Mouse (Mus musculus): ENCODE data around the gene Gtf2ird2.
A peak's percentile ranks its signal among the peaks of the same experiment; 100 is the strongest.

Gtf2ird2 gene

DNA sequence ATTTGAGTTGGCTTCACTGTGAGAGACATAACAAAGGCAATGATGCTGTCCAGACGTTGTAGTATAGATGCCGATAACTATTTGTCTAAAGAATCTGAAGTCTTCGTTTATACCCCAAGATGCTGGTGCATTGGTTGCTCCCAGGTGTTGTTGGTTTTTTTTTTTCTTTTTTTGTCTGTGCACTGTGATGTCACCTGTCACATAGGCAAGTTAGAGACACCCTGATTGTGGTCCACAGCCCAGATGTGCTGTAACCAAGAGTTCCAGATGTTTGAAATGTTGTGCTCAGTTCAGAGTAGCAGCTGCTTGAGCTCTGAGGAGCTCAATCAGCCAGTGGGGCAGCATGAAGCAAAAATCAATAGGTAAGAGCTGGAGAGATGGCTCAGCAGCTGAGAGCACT lies 2.2 kb downstream of the Gtf2ird2 start:
- no peak for DNase-seq

DNA sequence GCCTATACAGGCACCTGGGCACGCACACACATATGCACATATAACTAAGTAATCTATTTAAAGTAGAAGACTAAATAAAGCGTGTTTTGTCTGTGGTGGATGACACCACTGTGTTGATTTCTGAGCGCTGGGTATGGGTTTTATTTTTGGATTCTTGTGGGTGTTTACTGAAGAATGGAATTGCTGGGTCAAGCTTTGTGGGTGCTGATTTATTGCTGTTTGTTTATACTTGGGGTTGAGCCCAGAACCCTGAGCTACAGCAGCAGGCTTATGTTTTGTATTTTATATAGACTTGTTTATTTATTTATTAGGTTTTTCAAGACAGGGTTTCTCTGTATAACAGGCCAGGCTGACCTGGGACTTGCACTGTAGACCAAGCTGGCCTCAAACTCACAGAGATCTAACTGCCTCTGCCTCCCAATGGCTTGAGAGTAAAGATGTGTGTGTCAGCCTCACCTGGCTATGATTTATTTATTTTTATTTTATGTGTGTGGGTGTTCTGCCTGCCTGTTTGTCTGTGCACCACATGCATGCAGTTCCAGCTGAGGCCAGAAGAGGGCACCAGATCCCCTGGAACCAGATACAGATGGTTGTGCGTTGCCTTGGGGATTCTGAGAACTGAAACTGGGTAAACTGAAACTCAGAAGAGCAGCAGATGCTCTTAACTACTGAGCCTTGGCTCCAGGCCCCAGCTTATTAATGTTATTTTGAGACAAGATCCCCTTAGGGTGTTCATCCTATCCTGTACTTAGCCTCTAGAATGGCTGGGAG lies 3.3 kb downstream of the Gtf2ird2 start:
- peak; percentile 43 for DNase-seq

DNA sequence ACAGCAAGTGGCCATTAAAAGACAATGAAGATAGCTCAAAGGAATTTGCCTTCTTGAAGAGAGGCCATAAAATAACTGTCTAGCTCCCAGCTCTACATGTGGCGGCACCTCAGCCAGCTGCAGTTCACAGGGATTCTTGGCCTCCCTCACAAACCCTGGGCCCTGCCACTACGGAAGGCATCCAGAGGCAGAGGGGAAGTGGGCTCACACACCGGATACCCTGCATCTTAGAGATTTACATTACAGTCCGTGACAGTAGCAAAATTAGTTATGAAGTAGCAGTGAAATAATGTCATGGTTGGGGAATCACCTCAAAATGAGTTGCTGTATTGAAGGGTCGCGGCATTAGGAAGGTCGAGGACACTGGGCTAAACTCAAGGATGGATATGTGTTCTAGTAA lies 4.8 kb downstream of the Gtf2ird2 start:
- DNase-seq = no peak

DNA sequence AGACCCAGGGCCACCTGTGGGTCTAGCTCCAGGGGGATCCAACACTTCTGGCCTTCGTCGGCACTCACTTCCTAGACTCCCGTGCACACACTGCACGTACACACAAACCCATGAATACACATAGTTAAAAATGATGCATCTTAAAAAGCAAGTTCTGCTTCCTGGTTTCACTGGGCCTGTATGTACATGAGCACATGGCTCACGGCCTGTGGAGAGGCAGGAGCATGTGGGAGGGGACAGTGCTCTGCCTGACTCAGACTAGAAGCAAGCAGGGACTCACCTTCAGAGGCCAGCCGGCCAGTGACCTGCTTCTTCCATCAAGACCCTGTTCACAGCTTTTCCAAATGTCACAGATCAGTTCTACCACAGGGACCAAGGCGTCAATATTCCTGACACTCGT lies 9.8 kb downstream of the Gtf2ird2 start:
- DNase-seq = no peak

DNA sequence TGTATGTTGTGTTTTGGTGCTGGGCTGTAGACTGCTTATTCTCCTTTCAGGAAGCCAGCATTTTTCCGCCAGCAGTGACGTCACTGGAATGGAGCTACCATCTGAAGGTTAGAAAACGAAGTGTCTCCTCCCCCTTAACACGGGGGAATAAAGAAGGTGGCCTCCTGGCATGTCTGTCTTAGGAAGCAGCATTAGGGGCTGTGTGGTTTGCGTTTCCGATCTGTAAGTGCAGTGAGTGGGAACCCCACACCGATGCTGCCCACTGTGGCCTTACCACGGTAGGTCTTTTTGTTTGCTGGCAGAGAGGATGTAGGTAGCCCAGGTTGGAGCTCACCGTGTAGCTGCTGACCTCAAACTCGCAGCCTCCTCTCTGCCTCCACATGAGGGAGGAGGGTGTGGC lies 22.9 kb downstream of the Gtf2ird2 start:
- no peak for DNase-seq

DNA sequence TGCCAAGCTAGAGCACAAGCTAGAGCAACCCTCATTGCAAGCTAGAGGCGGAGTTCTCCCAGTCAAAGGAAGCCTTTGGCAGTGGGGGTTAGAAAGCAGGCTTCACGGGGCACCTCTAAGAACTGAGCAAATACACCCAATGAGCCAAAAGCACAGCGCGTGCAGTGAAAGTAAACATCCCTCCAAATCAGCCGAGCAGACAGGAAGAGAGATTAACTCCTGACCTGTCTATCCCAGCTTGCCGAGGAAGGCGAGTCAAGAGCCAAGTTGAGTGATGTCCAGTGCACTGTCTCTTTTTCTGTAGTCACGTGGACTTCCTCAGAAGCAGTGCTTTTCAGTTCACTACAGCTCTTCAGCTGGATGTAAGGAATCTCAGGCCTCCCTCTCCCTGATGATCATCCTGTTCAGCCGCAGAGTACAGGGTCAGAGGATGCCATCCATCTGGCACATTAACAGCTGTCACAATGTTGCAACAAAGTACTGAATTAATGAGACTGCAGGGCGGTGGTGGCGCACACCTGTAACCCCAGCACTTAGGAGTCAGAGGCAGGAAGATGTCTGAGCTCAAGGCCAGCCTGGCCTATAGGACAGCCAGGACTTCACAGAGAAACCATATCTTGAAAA lies 26.2 kb downstream of the Gtf2ird2 start:
- no peak for DNase-seq

DNA sequence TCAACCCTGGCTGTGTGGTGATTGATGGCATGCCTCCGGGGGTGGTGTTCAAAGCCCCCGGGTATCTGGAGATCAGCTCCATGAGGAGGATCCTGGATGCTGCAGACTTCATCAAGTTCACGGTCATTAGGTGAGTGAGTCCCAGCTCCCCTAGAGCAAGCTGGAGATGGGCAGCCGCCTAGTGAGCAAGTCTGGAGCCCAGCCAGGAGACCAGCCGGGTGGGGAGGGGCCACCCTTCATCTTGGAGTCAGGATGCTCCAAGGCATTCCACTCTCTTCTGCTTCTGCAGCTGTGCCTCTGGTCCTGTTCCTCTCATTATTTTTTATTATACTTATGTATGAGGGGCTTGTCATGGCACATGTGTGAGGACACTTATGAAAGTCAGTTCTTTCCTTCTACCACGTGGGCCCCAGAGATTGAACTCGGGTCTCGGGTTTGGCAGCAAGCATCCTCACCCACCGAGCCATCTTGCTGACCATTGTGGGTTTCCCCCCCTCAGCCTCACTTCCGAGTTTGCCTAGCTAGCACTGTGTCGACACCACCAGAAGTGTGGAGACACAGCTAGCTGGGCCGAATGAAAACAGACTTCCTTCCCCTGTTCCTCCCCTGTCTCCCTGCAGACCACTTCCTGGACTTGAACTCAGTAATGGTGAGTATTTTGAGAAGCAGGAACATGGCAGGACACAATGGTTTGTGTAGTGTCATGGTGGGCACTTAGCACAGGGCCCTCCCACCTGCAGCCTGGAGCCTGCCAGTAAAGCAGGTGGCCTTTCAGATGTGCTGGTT lies 30.4 kb downstream of the Gtf2ird2 start:
- DNase-seq = no peak

DNA sequence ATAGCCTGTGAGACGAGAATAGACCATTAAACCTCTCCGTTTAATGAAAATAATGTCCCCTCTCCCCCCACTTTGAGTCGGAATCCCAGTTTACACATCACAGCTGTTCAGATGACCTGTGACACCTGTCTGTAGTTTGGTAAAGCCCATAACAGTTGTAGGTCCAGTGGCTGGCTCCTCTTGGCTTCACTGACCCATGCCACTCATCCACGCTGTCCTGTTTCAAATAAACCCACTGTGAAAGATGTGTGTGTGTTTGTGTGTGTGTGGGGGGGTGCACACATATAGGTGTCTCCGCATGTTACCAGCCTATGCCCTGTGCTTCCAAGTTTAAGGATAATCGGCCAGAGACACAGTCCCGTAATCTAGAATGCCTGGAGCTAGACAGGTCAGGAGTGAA lies 34.1 kb downstream of the Gtf2ird2 start:
- DNase-seq = no peak

DNA sequence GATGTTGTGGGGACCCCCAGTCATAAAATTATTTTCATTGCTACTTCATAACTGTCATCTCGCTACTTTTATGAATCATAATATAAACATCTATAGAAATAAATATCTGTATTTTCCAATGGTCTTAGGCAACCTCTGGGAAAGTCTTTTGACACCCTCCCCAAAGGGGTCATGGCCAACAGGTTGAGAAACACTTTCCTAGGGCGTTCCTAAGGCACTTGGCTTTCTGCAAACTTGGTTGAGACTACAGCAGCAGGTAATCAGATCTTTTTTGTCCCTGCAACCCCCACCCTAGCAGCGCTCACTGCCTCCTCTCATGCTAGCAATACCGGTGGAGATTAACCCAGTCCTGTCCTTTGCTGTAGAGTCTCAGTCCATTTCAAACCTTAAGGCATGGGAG lies 37.5 kb downstream of the Gtf2ird2 start:
- DNase-seq = no peak

DNA sequence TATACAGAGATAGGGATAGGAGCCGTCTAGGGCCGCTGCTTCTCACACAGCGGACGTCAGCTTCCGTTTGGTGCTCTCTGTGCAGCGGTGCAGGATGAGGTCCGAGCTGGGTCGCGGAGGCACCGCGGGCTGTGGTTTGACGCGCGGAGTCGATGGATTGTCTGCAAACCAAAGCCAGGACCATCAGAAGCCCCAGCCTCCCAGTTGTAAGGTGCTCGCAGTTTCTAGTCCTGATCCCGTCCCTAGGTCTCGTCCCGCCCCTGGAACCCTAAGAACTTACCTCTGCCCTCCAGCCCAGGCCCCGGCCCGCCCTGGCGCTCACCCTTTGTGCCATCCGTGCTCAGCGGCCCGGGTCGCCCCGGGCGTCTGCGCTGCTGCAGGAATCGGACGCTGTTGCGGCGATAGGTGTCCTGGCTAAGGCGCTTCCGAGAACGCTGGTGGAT lies 37.9 kb downstream of the Gtf2ird2 start:
- no peak for DNase-seq

DNA sequence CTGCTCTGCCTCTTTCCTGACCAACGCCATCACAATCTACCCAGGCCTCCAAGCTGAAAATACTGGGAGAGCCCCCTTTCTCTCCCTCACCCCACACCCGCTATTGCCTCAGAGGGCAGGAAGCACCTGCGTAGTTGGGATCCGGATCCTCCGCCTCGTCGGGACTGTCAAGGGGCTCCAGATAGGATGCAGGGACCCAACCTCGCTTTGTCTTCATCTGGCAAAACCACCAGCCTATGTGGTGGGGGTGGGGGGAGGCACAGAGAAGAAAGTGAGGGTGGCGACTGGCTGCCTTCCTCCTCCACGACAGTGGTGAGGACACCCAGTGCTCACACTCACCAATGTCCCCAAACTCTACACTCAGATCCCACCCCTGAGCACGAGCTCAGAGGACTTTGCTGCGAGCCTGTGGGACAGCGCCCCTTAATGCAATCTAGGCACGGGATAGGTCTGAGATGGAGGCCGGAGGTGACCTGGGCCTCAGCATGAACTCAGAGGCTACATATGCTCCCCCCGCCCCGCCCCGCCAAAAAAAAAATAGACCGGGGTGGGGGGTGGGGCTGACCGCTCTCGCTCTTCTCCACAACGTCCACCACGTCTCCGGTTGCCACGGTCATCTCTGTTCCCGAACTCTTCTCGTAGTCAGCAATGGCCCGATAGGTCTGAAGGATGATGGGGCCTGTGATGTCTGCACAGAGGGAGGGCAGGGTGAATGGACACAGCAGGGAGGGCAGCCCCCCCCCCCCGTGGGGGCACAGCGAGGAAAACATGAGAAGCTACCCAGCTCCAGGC lies 41.5 kb downstream of the Gtf2ird2 start:
- DNase-seq = no peak

DNA sequence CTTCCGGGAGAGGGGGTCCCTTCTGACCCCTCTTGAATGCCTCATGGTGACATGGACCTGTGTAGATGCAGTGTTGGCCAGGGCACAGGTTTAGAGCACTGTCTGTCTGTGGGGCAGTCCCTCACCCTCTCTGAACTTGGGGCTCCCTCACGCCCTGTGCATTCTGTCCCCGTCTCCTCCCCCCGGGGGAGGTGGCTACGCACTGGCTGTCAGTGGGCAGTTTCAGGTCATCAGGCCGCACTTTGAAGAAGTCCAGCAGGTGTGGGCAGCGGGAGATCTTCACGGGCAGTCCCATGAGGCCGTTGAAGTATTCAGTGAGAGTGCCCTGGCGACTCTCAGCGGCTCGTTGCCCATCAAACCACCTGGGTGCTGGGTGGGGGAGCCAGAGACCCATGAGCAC lies 43.1 kb downstream of the Gtf2ird2 start:
- no peak for DNase-seq

DNA sequence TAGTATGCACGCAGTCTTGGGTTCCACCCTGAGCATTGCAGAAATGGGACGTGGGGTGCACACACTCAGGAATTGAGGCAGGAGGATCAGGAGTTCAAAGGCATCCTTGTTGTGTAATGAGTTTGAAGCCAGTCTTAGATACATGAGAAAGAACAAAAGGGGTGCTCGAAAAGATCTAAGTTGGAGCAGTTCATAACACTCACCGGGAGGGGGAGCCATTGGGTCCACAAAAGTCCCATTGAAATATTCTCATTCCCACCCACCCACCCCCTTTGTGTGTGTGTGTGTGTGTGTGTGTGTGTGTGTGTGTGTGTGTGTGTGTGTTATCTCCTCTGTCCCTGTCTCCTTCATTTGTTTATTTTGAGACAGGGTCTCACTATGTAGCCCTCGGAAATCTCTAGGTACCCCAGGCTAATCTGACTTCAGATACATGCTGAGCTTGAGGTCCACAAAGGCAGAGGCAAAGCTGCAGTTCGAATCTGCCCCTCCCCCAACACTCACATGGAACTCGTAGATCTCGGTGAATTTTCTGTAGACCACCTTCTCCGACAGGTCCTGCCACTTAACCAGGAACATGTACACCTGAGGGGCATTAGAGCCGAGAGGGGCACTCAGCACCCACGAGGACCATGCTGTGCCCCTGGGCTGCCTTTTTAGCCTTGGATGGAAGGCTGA lies 43.9 kb downstream of the Gtf2ird2 start:
- no peak for DNase-seq

DNA sequence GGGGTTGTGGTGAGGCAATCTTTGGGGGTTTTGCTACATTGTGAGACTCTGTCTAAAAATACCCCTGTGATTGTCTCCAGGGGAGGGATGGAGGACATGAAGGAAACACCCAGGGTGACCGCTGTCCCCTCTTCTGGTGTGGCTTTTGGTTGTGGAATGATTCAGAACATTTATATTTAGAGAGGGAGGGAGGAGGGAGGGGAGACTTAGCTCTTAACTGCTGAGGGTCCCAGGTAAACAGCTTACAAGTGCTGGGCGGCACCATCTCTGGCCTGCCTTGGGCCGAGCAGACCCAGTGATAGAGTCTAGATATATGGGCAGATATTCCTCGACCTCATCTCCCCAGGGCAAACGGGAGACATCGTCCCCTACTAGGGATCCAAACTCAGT lies 44.4 kb downstream of the Gtf2ird2 start:
- no peak for DNase-seq

DNA sequence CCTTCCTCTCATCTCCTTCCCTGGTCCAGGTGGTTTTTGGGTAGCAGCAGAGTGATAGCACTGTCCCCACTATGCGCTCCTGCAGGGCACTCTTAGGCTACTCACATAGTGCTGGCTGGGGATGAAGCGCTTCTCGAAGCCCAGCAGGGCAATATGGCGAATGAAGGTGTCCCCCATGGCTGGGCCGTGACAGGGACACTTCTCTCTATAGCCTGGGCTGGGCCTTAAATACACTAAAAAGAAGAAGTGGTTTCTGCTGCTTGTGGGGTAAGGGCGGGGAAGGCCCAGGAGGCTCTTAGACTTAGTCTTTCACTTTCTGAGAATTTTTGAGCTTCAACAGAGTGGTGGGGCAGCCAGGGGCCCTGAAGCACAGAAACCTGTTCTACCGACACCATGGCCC lies 45.6 kb downstream of the Gtf2ird2 start, which contains the start of gene Ncf1:
Gene Ncf1 (minus strand): TSS at position 235 of the 400 bp plus-strand sequence.
- no peak for DNase-seq

DNA sequence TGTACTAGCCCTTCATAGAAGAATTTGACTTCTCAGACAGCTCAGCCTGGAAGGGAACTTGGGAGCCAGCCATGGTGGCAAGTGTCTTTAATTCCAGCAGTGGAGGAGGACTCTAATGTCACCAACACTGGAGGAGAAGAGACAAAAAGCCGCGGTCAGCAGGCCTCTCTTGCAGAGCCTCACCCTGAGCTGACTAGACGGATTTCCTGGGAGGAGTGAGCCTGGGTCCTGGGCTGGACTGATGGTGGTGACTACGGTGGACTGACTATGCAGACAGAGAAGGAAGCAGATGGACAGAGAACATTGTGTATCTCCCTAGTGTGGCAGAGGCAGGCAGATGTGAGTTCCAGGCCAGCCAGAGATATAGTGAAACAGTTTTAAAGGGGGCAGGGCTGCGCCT lies 47.6 kb downstream of the Gtf2ird2 start:
- DNase-seq = no peak

DNA sequence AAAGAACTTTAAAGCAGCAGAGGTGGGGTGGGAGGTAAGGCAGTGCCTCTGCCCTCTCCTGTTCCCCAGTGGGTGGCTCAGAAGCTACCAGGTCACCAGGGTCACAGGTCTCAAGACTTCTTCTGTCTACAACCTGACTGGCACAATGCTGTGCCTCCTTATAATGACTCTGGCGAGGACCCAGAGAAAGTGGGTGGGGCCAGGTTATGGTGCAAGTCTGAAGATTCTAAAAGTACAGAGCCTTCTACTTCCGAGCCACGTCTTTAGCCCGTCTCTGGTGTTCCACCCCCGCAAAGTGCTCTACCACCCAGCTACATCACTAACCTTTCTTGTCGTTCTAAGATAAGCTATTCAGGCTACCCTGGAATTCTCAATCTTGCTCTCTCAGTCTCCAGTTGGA lies 48.3 kb downstream of the Gtf2ird2 start:
- DNase-seq = no peak

DNA sequence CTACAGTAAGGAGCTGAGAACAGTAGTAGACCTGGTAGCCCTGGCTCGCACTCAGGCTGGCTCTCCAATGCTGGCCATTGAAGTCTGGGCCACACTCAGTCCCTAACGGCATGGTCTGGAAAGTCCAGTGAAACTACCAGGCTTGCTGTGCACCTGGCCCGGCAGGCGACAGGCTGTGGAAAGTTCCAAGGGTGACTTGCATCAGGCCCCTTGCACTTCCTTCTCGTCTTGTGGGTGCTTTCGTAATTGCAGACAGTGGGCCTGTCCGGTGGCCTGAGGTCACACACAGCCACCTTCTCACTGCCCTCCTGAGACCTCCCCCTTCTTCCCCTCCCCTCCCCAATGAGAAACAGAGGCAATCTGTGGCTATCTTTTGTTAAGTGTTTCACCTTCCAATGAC lies 48.7 kb downstream of the Gtf2ird2 start:
- no peak for DNase-seq

DNA sequence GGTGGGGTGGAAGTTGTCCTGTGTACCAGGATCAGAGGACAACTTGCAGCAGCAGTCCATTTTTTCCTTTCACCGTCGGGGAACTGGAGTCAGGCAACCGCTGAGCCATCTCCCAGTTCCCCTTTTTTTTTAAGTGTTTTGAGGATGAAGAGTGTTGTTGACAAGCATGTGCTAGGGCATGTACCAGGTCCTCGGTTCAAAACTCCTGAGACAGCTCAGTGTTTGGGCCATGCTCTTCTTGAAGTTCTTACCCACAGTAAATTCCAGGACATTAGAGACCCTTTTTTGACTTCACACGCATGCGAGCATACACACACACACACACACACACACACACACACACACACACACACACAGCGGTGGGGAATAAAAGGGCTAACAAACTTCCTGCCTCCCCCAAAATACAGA lies 49.4 kb downstream of the Gtf2ird2 start:
- DNase-seq = no peak

DNA sequence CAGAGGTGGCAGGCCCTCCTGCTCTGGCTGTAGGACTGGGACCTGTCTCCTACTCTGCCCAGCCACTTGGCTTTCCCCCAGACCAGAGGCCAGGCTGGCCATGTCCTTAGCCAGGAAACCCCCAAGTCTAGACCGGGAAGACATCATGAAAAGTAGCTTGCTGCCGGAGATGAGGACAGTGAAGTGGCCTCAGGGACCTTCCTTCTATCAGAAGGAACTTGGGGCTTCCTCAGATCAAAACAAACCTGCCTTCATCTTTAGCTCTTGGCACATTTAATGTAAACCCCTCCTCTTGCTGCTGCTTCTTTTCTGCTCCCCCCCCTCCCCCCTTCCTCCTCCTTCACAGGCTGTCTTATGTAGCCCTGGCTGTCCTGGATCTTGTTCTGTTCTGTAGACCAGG lies 50.4 kb downstream of the Gtf2ird2 start:
- no peak for DNase-seq

DNA sequence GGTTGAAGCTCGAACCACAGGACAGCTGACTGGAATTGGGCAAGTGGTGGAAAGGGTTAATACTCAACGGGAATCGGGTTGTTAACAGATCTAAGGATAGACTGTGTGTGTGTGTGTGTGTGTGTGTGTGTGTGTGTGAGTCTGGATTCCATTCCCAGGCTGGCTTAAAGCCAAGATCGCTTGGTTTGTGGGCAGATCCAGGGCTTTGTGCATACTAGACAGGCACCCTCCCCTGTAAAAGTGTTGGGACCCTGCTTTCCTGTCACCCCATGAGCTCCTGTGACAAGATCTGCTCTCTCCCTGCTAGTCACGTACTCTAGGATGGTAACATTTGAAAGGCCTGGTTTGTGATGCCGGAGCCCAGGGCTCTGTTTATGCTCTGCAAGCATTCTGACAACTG lies 51.3 kb downstream of the Gtf2ird2 start:
- no peak for DNase-seq

DNA sequence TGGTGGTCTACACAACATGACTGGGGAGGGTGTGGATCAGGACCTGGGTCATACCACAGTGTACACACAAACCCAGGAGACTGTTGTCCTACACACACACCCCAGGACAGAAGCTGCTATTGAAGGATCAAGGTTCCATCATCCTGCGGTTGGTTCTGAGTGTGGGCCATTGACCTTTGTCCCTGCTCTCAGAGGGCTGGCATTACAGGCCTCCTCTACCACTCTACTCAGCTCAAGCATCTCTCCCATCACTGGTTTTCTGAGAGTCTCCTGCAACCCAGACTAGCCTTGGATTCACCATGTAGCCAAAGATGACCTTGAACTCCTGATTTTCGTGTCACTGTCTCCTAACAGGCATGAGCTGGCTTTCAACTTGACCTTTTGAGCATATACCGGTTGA lies 52.4 kb downstream of the Gtf2ird2 start:
- no peak for DNase-seq

DNA sequence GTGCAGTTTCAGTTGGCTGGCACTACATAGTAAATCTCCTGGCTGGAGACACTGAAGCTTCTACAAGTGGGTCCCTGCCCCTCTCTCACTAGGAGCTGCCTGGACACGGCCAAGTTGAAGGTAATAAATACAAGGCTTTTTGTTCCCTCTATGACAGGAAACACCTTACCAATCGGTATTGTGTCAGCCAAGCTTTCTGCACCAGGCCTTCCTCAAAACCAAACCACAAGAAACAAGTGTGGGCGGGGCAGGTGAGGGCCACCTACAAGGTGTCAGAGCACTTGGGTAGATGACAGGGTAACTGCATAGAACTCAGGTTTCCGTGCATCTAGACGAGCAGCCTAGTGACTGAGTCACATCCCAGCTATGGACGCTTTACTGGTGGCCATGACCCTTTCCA lies 53.0 kb downstream of the Gtf2ird2 start:
- DNase-seq = no peak

Measured in cerebellum, adult 8-10 months (tissue).